Mouse (Mus musculus): Measurements from ENCODE around the gene Carmil3.

- TF ChIP-seq CTCF (IDR thresholded peaks at IDR 0.05; ENCODE audit: low read depth) (no peak), EP300 (optimal IDR thresholded peaks at IDR 0.05) (no peak)
Observed at GRCm38 (mm10) chr14:55551794-55552193, 61.3 kb downstream of the Carmil3 start.
